Mouse (Mus musculus) erythroid progenitor cell, adult 5-6 weeks (primary cell): ENCODE measurements around the gene Aifm3. TPM values are rescaled to one million over a fixed set of nuclear protein-coding genes. Genes with fewer than 3 reads are reported as not detected.
"Not testable (repeated sequence)": the region's sequence is repeated elsewhere in the genome, so short reads cannot be mapped to it uniquely, and the experiment has no call there.

ENCODE experiments used
- ATAC-seq: replicated peaks from 2 replicates; pipeline ENCODE4 v1.8.0; 2016; ENCODE audit warnings: moderate number of reproducible peaks, mild to moderate bottlenecking, moderate TSS enrichment, inconsistent platforms; ENCODE audit not compliant: poor library complexity, low FRiP score, severe bottlenecking
- total RNA-seq, 2 experiments: library from RNA; stranded (forward) in 1 of 2; stranded (reverse) in 1 of 2; fragments of 150-400 nt in 1 of 2; fragments of 186-747, 209-891 nt in 1 of 2; gene quantifications; 2 replicates each; pipeline versions ENCODE4 v1.2.3 to v1.2.4; 2015 to 2017; ENCODE audit warnings: low replicate concordance in 2 of 2

The Aifm3 gene
- total RNA-seq, 2 experiments from 2014 or later: not detected

- no peak for ATAC-seq
Observed at GRCm38 (mm10) chr16:17496499-17497305, 7.3 kb downstream of the Aifm3 start.

GRCm38 (mm10) chr16:17499249-17499883 is 10.0 kb downstream of the Aifm3 start:
- ATAC-seq: no peak

- no peak for ATAC-seq
Observed at GRCm38 (mm10) chr16:17502681-17503080, 13.3 kb downstream of the Aifm3 start.

GRCm38 (mm10) chr16:17507018-17507552 is 17.7 kb downstream of the Aifm3 start:
- no peak for ATAC-seq

- not testable (repeated sequence) for ATAC-seq
Observed at GRCm38 (mm10) chr16:17508031-17508430, 18.6 kb downstream of the Aifm3 start.

GRCm38 (mm10) chr16:17508546-17509239 is 19.3 kb downstream of the Aifm3 start, which contains the start of gene Lztr1:
Lztr1 (plus strand) TSS chr16:17508688.
- peak; percentile 93 for ATAC-seq

GRCm38 (mm10) chr16:17509240-17509597 is 19.8 kb downstream of the Aifm3 start:
- ATAC-seq: peak; percentile 16

- ATAC-seq: no peak
Observed at GRCm38 (mm10) chr16:17510143-17510542, 20.7 kb downstream of the Aifm3 start.

GRCm38 (mm10) chr16:17510686-17511085 is 21.3 kb downstream of the Aifm3 start:
- ATAC-seq: 0 out of 2 replicates have a peak, but pooled peaks have one; percentile 23

GRCm38 (mm10) chr16:17511431-17511830 is 22.0 kb downstream of the Aifm3 start:
- ATAC-seq: no peak

- no peak for ATAC-seq
Observed at GRCm38 (mm10) chr16:17518910-17519309, 29.5 kb downstream of the Aifm3 start.

GRCm38 (mm10) chr16:17524156-17524555 is 34.7 kb downstream of the Aifm3 start:
- ATAC-seq: no peak

GRCm38 (mm10) chr16:17525524-17525923 is 36.1 kb downstream of the Aifm3 start:
- ATAC-seq: no peak

- ATAC-seq: no peak
Observed at GRCm38 (mm10) chr16:17526223-17526622, 36.8 kb downstream of the Aifm3 start.

GRCm38 (mm10) chr16:17527606-17528005 is 38.2 kb downstream of the Aifm3 start:
- no peak for ATAC-seq

- ATAC-seq: no peak
Observed at GRCm38 (mm10) chr16:17528276-17528675, 38.9 kb downstream of the Aifm3 start.

- ATAC-seq: peak; percentile 39; the same call in 1 of the 2 replicates
Observed at GRCm38 (mm10) chr16:17529981-17530586, 40.7 kb downstream of the Aifm3 start.

GRCm38 (mm10) chr16:17530640-17531288 is 41.4 kb downstream of the Aifm3 start, which contains the start of gene Thap7:
Thap7 (minus strand) TSS chr16:17531136.
- peak; percentile 92 for ATAC-seq

GRCm38 (mm10) chr16:17532271-17532670 is 42.9 kb downstream of the Aifm3 start:
- ATAC-seq: no peak
